Mouse (Mus musculus) embryonic facial prominence, embryonic 14.5 days (tissue): ENCODE data around the gene Serpinb3d. TPM values are rescaled to one million over a fixed set of nuclear protein-coding genes. Genes with fewer than 3 reads are reported as not detected.
"Not testable (repeated sequence)": the region's sequence is repeated elsewhere in the genome, so short reads cannot be mapped to it uniquely, and the experiment has no call there.

Experiments used
- ATAC-seq: fragments of 200-750 bp; cut with Nextera tagmentation; 2 replicates; pipeline ENCODE4 v1.8.0; 2017; ENCODE audit warnings: low read depth, moderate number of reproducible peaks, moderate TSS enrichment
- DNase-seq: peaks from one replicate; pipeline ENCODE4 v3.0.0-alpha.2; 2015; ENCODE audit warnings: low spot score
- H3K27ac ChIP-seq: fragments of 300-500 bp; sonication (generic); replicated peaks from 2 replicates; pipeline ENCODE4 v1.5.1; 2014; ENCODE audit warnings: low read depth, mild to moderate bottlenecking, low read length, moderate library complexity
- H3K27me3 ChIP-seq: fragments of 300-500 bp; sonication (generic); replicated peaks from 2 replicates; pipeline ENCODE4 v1.6.1; 2014; ENCODE audit warnings: low read length; ENCODE audit not compliant: control insufficient read depth, insufficient read depth
- H3K36me3 ChIP-seq: fragments of 300-500 bp; sonication (generic); 2 replicates; pipeline ENCODE4 v1.6.1; 2014; ENCODE audit warnings: low read length, mixed read lengths; ENCODE audit not compliant: control insufficient read depth, insufficient read depth
- H3K4me1 ChIP-seq: fragments of 300-500 bp; sonication (generic); 2 replicates; pipeline ENCODE4 v1.6.1; 2014; ENCODE audit warnings: antibody characterized with exemption, low read length; ENCODE audit not compliant: control insufficient read depth, insufficient read depth
- H3K4me2 ChIP-seq: fragments of 300-500 bp; sonication (generic); 2 replicates; pipeline ENCODE4 v1.6.1; 2014; ENCODE audit warnings: low read depth, mild to moderate bottlenecking, low read length, moderate library complexity, mixed read lengths
- H3K4me3 ChIP-seq: fragments of 300-500 bp; sonication (generic); 2 replicates; pipeline ENCODE4 v1.5.1; 2014; ENCODE audit warnings: low read depth, mild to moderate bottlenecking, low read length
- H3K9ac ChIP-seq: fragments of 300-500 bp; sonication (generic); 2 replicates; pipeline ENCODE4 v1.6.1; 2014; ENCODE audit warnings: low read depth, mild to moderate bottlenecking, low read length, moderate library complexity, mixed read lengths
- H3K9me3 ChIP-seq: fragments of 300-500 bp; sonication (generic); 2 replicates; pipeline ENCODE4 v1.6.1; 2016; ENCODE audit warnings: low read length; ENCODE audit not compliant: control insufficient read depth
- WGBS: fragments of 180-500 bp; shearing (Covaris S2); extraction: QIAGEN DNeasy Blood & Tissue Kit; methylation state at CpG from one replicate; pipeline ENCODE4 v1.1.7; 2014; 5-methylcytosine and 5-hydroxymethylcytosine counted together
- polyA plus RNA-seq: library from polyadenylated mRNA; unstranded; fragments of >200 nt; fragmentation: Nextera tagmentation; extraction: Ambion mirVana; gene quantifications from 2 replicates; pipeline ENCODE4 v1.2.1, GENCODE M21; 2014

Serpinb3d gene
- not detected in 2 replicates for polyA plus RNA-seq

- no peaks in the 10 kb centered on the region for H3K27me3 ChIP-seq
- ATAC-seq (no peak), DNase-seq (no peak)
- H3K9ac ChIP-seq = no peak within 1 kb of the TSS
- no peaks in the 10 kb centered on the region for H3K4me1 ChIP-seq
- no peaks in the 10 kb centered on the region for H3K9me3 ChIP-seq
- no peak within 1 kb of the TSS for H3K27ac ChIP-seq
- H3K4me2 ChIP-seq = no peak within 1 kb of the TSS
- H3K36me3 ChIP-seq = no peaks in the 10 kb centered on the region
- H3K4me3 ChIP-seq = no peak within 1 kb of the TSS
These were observed at the start of gene Serpinb3d for GRCm38 (mm10) chr1:107083406-107083805. Serpinb3d (minus strand) TSS chr1:107083506.

- H3K9ac ChIP-seq, H3K36me3 ChIP-seq, ATAC-seq, H3K4me2 ChIP-seq, H3K9me3 ChIP-seq, DNase-seq, H3K27ac ChIP-seq, H3K4me3 ChIP-seq, H3K4me1 ChIP-seq, H3K27me3 ChIP-seq: not testable (repeated sequence)
These were observed 44.1 kb upstream of the Serpinb3d start for GRCm38 (mm10) chr1:107127453-107127852.

- H3K9me3 ChIP-seq = no peaks in the 10 kb centered on the region
- ATAC-seq (no peak), DNase-seq (no peak)
- H3K9ac ChIP-seq = no peak overlapping the region
- WGBS = 83% methylated on average over 2 of the region's 2 CpGs
- no peaks in the 10 kb centered on the region for H3K27me3 ChIP-seq
- no peak overlapping the region for H3K4me2 ChIP-seq
- no peaks in the 10 kb centered on the region for H3K4me1 ChIP-seq
- no peak overlapping the region for H3K4me3 ChIP-seq
- H3K36me3 ChIP-seq = no peaks in the 10 kb centered on the region
- H3K27ac ChIP-seq = no peak overlapping the region
These were observed 15.1 kb upstream of the Serpinb3d start for GRCm38 (mm10) chr1:107098417-107098816.

GRCm38 (mm10) chr1:107052203-107052602 is 31.1 kb downstream of the Serpinb3d start, which contains the start of gene Serpinb3a:
Serpinb3a (minus strand) TSS chr1:107052303.
- no peak within 1 kb of the TSS for H3K4me3 ChIP-seq
- no peak for DNase-seq
- H3K4me2 ChIP-seq = no peak within 1 kb of the TSS
- H3K27me3 ChIP-seq = no peaks in the 10 kb centered on the region
- H3K9ac ChIP-seq = no peak within 1 kb of the TSS
- H3K4me1 ChIP-seq = no peaks in the 10 kb centered on the region
- WGBS = 88% methylated on average over 1 of the region's 1 CpGs
- ATAC-seq = no peak
- no peaks in the 10 kb centered on the region for H3K36me3 ChIP-seq
- no peaks in the 10 kb centered on the region for H3K9me3 ChIP-seq
- no peak within 1 kb of the TSS for H3K27ac ChIP-seq

- not testable (repeated sequence) for ATAC-seq, H3K9ac ChIP-seq, H3K4me3 ChIP-seq, H3K4me1 ChIP-seq, H3K9me3 ChIP-seq, H3K27ac ChIP-seq, H3K36me3 ChIP-seq, DNase-seq, H3K27me3 ChIP-seq, H3K4me2 ChIP-seq
- 81% methylated on average over 3 of the region's 3 CpGs for WGBS
These were observed 49.1 kb downstream of the Serpinb3d start for GRCm38 (mm10) chr1:107034236-107034635.

Other genes with a start within 250 kb of the Serpinb3d start
- gene Serpinb5, start 222.3 kb downstream of the Serpinb3d start, polyA plus RNA-seq = 21.5 and 33.9 TPM in 2 replicates
- gene Serpinb12, start 149.1 kb downstream of the Serpinb3d start, polyA plus RNA-seq = 6.7 and 10.3 TPM in 2 replicates
- gene Serpinb13, start 102.5 kb downstream of the Serpinb3d start, polyA plus RNA-seq = not detected in 2 replicates
- gene Serpinb3a, start 31.2 kb downstream of the Serpinb3d start, polyA plus RNA-seq = 11.2 and 13.9 TPM in 2 replicates
- 0.87 and 2.3 TPM in 2 replicates for gene Serpinb3b, start 194.9 kb upstream of the Serpinb3d start, polyA plus RNA-seq
- gene Serpinb3c, start 194.9 kb upstream of the Serpinb3d start, polyA plus RNA-seq = 2.0 and 4.5 TPM in 2 replicates